Mouse (Mus musculus) hindbrain, embryonic 13.5 days (tissue): ENCODE results near the gene Gps2. TPM values are rescaled to one million over a fixed set of nuclear protein-coding genes. Genes with fewer than 3 reads are reported as not detected.
A peak's percentile ranks its signal among the peaks of the same experiment; 100 is the strongest.

Experiments
- ATAC-seq: fragments of 200-750 bp; cut with Nextera tagmentation; 2 replicates; pipeline ENCODE4 v1.8.0; 2017; ENCODE audit warnings: moderate TSS enrichment; ENCODE audit not compliant: low FRiP score
- H3K27ac ChIP-seq: fragments of 300-500 bp; sonication (generic); 2 replicates; pipeline ENCODE4 v1.5.1; 2015; ENCODE audit warnings: inconsistent platforms, mild to moderate bottlenecking, moderate library complexity
- H3K27me3 ChIP-seq: fragments of 300-500 bp; sonication (generic); 2 replicates; pipeline ENCODE4 v1.6.1; 2015; ENCODE audit warnings: mild to moderate bottlenecking, inconsistent platforms
- H3K36me3 ChIP-seq: fragments of 300-500 bp; sonication (generic); 2 replicates; pipeline ENCODE4 v1.6.1; 2015; ENCODE audit warnings: mild to moderate bottlenecking, inconsistent platforms
- H3K4me1 ChIP-seq: fragments of 300-500 bp; sonication (generic); replicated peaks from 2 replicates; pipeline ENCODE4 v1.6.1; 2015; ENCODE audit warnings: inconsistent platforms
- H3K4me2 ChIP-seq: fragments of 300-500 bp; sonication (generic); 2 replicates; pipeline ENCODE4 v1.6.1; 2015; ENCODE audit warnings: inconsistent platforms, mild to moderate bottlenecking, moderate library complexity
- H3K4me3 ChIP-seq: fragments of 300-500 bp; sonication (generic); 2 replicates; pipeline ENCODE4 v1.5.1; 2015; ENCODE audit warnings: mild to moderate bottlenecking, inconsistent platforms
- H3K9ac ChIP-seq: fragments of 300-500 bp; sonication (generic); 2 replicates; pipeline ENCODE4 v1.6.1; 2015; ENCODE audit warnings: mild to moderate bottlenecking, inconsistent platforms
- H3K9me3 ChIP-seq: fragments of 300-500 bp; sonication (generic); 2 replicates; pipeline ENCODE4 v1.6.1; 2016; ENCODE audit warnings: inconsistent platforms
- WGBS: fragments of 180-500 bp; shearing (Covaris S2); methylation state at CpG from one replicate; pipeline ENCODE4 v1.1.7; 2015; 5-methylcytosine and 5-hydroxymethylcytosine counted together
- polyA plus RNA-seq: library from polyadenylated mRNA; unstranded; fragments of >200 nt; fragmentation: Nextera tagmentation; extraction: Ambion mirVana; gene quantifications from 2 replicates; pipeline ENCODE4 v1.2.1, GENCODE M21; 2015

Gps2 gene
- 72.4 and 77.3 TPM in 2 replicates for polyA plus RNA-seq

- Histone ChIP-seq H3K9ac (peak within 1 kb of the TSS; percentile 91), H3K9me3 (no peaks in the 10 kb centered on the region), H3K4me1 (peaks cover 35% of the 10 kb centered on the region), H3K4me3 (peak within 1 kb of the TSS; percentile 91), H3K27ac (peak within 1 kb of the TSS; percentile 91), H3K4me2 (peak within 1 kb of the TSS; percentile 100), H3K27me3 (no peaks in the 10 kb centered on the region), H3K36me3 (peaks cover 87% of the 10 kb centered on the region)
- WGBS, result 2% methylated on average over 61 of the region's 61 CpGs
- ATAC-seq, result peak; percentile 89
Measured at GRCm38 (mm10) chr11:69913554-69914371, at the start of gene Gps2. Gps2 (plus strand) TSS chr11:69913888.

GRCm38 (mm10) chr11:69864138-69864860 lies 49.4 kb upstream of the Gps2 start:
- no peaks in the 10 kb centered on the region for H3K36me3 ChIP-seq
- H3K4me1 ChIP-seq, result no peaks in the 10 kb centered on the region

GRCm38 (mm10) chr11:69865561-69865960 lies 48.1 kb upstream of the Gps2 start:
- no peak overlapping the region for H3K4me3 ChIP-seq
- no peaks in the 10 kb centered on the region for H3K9me3 ChIP-seq
- no peaks in the 10 kb centered on the region; the same call in 1 of the 2 replicates for H3K27me3 ChIP-seq
- no peak overlapping the region; the same call in 1 of the 2 replicates for H3K9ac ChIP-seq
- 79% methylated on average over 9 of the region's 9 CpGs for WGBS
- no peak overlapping the region for H3K4me2 ChIP-seq
- no peak overlapping the region for H3K27ac ChIP-seq
- no peaks in the 10 kb centered on the region for H3K4me1 ChIP-seq
- no peak for ATAC-seq
- H3K36me3 ChIP-seq, result no peaks in the 10 kb centered on the region

More at GRCm38 (mm10) chr11:69864138-69864860, 49.4 kb upstream of the Gps2 start:
- no peak for ATAC-seq
- H3K27me3 ChIP-seq, result peaks cover 6% of the 10 kb centered on the region
- WGBS, result 56% methylated on average over 8 of the region's 8 CpGs
- H3K4me3 ChIP-seq, result no peak overlapping the region
- H3K9ac ChIP-seq, result no peak overlapping the region
- H3K9me3 ChIP-seq, result no peaks in the 10 kb centered on the region
- H3K4me2 ChIP-seq, result no peak overlapping the region
- no peak overlapping the region for H3K27ac ChIP-seq

DNA sequence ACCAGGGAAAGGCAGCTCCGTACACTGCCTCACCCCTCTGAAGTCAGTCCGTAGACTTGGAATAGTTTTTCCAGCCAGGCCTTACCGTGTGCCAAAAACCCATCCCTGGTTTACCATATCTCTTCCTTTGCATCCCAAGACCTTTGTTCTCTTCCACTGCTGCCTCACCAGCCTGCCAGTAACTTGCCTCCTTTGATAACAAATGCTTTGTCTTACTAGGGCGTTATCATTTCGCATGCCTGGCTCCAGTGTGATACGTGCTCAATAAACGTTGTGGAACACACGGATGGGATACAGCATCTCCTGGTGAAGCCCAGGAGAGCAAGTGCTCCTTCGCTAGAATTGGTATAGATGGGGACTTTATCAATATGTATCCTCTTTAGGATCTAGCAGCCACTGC lies 46.4 kb upstream of the Gps2 start:
- Histone ChIP-seq H3K4me1 (no peaks in the 10 kb centered on the region), H3K27me3 (no peaks in the 10 kb centered on the region; the same call in 1 of the 2 replicates), H3K4me2 (no peak overlapping the region), H3K9ac (0 out of 2 replicates have a peak overlapping the region, but pooled peaks have one; percentile 39), H3K9me3 (no peaks in the 10 kb centered on the region), H3K36me3 (no peaks in the 10 kb centered on the region), H3K27ac (no peak overlapping the region), H3K4me3 (no peak overlapping the region)
- WGBS, result 73% methylated on average over 9 of the region's 9 CpGs
- no peak for ATAC-seq

GRCm38 (mm10) chr11:69870289-69871069 lies 43.2 kb upstream of the Gps2 start:
- Histone ChIP-seq H3K27ac (no peak overlapping the region), H3K9ac (no peak overlapping the region), H3K4me1 (no peaks in the 10 kb centered on the region), H3K4me2 (no peak overlapping the region), H3K9me3 (no peaks in the 10 kb centered on the region), H3K27me3 (no peaks in the 10 kb centered on the region; the same call in 1 of the 2 replicates), H3K4me3 (no peak overlapping the region), H3K36me3 (no peaks in the 10 kb centered on the region)
- no peak for ATAC-seq
- 94% methylated on average over 2 of the region's 2 CpGs for WGBS

DNA sequence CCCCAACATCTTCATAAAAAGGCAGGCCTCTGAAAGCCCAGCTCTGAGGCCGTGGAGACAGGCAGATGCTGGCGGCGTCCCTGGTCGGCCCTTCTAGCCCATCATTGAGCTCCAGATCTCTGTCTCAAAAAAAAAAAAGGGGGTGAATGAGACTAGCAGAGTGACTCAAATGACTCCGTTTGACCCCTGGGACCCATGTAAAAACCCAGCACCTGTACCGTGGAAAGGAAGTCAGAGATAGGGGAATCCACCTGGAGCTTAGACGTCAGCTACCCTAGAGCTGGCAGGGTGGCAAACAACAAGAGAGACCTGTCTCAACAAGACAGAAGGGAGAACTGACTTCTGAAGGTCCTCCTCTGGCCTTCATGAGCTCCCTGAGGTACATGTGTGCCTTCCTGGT lies 41.9 kb upstream of the Gps2 start:
- ATAC-seq, result no peak
- Histone ChIP-seq H3K36me3 (no peaks in the 10 kb centered on the region), H3K9ac (no peak overlapping the region), H3K4me1 (no peaks in the 10 kb centered on the region), H3K27me3 (no peaks in the 10 kb centered on the region; the same call in 1 of the 2 replicates), H3K4me3 (no peak overlapping the region), H3K9me3 (no peaks in the 10 kb centered on the region), H3K27ac (no peak overlapping the region), H3K4me2 (no peak overlapping the region)
- WGBS, result 88% methylated on average over 7 of the region's 7 CpGs

DNA sequence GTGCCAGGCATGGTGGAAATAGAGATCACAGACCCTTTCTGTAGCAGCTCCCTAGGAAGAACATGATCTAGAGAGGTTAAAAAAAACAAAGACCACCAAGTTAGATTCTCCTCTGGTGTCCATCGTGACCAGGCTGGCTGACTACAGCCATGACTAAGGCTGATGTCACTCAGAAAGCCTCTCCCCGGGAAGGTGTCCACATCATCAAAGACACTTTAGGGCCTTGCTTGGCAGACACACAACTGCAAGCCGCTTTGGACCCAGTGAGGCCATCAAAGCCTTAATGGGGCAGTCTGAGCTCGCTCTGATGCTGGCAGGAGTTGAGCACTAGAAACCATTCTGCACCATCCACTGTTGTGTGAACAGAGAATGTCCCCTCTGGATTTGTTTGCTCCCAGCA lies 41.2 kb upstream of the Gps2 start:
- Histone ChIP-seq H3K27ac (no peak overlapping the region), H3K9ac (no peak overlapping the region), H3K4me1 (peaks cover 4% of the 10 kb centered on the region; the same call in 1 of the 2 replicates), H3K4me3 (no peak overlapping the region), H3K4me2 (no peak overlapping the region), H3K9me3 (no peaks in the 10 kb centered on the region), H3K27me3 (no peaks in the 10 kb centered on the region; the same call in 1 of the 2 replicates), H3K36me3 (no peaks in the 10 kb centered on the region)
- 85% methylated on average over 4 of the region's 4 CpGs for WGBS
- ATAC-seq, result no peak

DNA sequence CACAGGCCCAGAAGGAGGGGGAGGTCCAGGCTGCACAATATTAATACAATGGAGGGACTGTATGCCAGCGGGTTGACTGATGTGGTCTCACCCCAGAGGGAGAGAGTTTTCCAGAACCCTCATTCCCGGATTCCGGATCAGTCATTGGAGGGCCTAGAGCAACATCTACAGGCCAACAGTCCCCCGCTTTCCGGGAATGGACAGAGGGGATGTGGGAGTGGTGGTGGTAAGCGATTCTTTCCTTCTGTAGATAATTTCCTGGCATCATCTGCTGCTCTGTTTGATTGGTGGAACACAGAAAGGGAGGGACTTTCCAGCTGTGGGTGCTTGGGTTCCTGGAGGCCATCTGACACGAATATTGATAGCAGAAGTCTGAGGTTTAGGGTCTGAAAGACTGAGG lies 37.5 kb upstream of the Gps2 start:
- no peak overlapping the region for H3K27ac ChIP-seq
- H3K4me1 ChIP-seq, result peaks cover 29% of the 10 kb centered on the region
- peaks cover 19% of the 10 kb centered on the region for H3K27me3 ChIP-seq
- 68% methylated on average over 7 of the region's 7 CpGs for WGBS
- H3K36me3 ChIP-seq, result no peaks in the 10 kb centered on the region
- H3K9me3 ChIP-seq, result no peaks in the 10 kb centered on the region
- H3K9ac ChIP-seq, result 0 out of 2 replicates have a peak overlapping the region, but pooled peaks have one; percentile 24
- ATAC-seq, result no peak
- no peak overlapping the region for H3K4me2 ChIP-seq
- no peak overlapping the region for H3K4me3 ChIP-seq

- H3K4me3 ChIP-seq, result peak overlapping the region; percentile 12; the same call in 1 of the 2 replicates
- H3K4me1 ChIP-seq, result peaks cover 36% of the 10 kb centered on the region
- H3K27me3 ChIP-seq, result peaks cover 26% of the 10 kb centered on the region
- no peak overlapping the region for H3K27ac ChIP-seq
- H3K9me3 ChIP-seq, result no peaks in the 10 kb centered on the region
- ATAC-seq, result peak; percentile 45; the same call in 1 of the 2 replicates
- peak overlapping the region; percentile 33 for H3K4me2 ChIP-seq
- 0 out of 2 replicates have a peak overlapping the region, but pooled peaks have one; percentile 24 for H3K9ac ChIP-seq
- no peaks in the 10 kb centered on the region for H3K36me3 ChIP-seq
- 2% methylated on average over 12 of the region's 12 CpGs for WGBS
Measured at GRCm38 (mm10) chr11:69876867-69877266, 36.8 kb upstream of the Gps2 start.

DNA sequence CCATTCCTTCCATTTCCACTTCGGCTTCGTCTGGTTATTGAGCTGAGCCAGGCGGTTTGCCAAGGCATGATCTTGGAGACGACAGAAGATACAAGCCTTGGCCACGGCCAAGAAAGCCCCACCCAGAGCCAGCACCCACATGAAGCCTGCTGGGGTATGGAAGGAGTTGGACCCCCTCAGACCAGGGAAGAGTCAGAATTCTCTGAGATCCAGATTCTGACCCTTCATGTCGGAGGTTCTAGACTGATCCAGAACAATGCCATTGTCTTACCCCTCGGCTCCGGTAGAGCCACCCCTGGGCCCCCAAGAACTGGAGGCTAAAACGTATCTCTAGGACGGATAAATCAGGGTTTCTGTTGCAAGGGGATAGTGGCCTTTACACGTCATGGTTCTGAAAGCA lies 35.8 kb upstream of the Gps2 start, which contains the start of gene Tmem95:
Tmem95 (minus strand) TSS at position 141 of the 400 bp plus-strand sequence.
- H3K27me3 ChIP-seq, result peaks cover 35% of the 10 kb centered on the region
- 0 out of 2 replicates have a peak within 1 kb of the TSS, but pooled peaks have one; percentile 30 for H3K27ac ChIP-seq
- no peak for ATAC-seq
- no peaks in the 10 kb centered on the region for H3K36me3 ChIP-seq
- 95% methylated on average over 11 of the region's 11 CpGs for WGBS
- H3K4me3 ChIP-seq, result peak within 1 kb of the TSS; percentile 12; the same call in 1 of the 2 replicates
- H3K4me1 ChIP-seq, result peaks cover 36% of the 10 kb centered on the region
- H3K9ac ChIP-seq, result no peak within 1 kb of the TSS
- peak within 1 kb of the TSS; percentile 33 for H3K4me2 ChIP-seq
- H3K9me3 ChIP-seq, result no peaks in the 10 kb centered on the region

DNA sequence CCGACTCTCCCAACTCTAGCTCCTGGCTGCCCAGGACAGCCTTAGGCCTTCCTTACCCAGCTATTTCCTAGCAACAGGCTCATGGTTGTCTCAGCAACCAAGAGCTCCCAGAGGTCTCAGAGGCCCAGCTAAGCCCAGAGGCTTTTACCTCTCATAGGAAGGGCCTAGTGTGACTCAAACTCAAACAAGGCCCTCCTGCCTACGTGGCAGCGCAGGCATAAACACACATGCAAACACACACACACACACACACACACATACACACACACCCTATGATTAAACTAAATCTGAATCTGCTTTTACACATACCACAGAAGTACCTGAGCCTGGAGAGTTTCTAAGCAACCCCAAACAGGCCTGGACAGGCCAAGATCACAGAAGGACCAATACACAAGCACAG lies 35.3 kb upstream of the Gps2 start:
- ATAC-seq, result no peak
- Histone ChIP-seq H3K27me3 (peaks cover 35% of the 10 kb centered on the region), H3K9me3 (no peaks in the 10 kb centered on the region), H3K27ac (0 out of 2 replicates have a peak overlapping the region, but pooled peaks have one; percentile 30), H3K36me3 (no peaks in the 10 kb centered on the region), H3K4me1 (peaks cover 36% of the 10 kb centered on the region), H3K4me3 (no peak overlapping the region), H3K4me2 (no peak overlapping the region), H3K9ac (no peak overlapping the region)
- WGBS, result 79% methylated on average over 3 of the region's 3 CpGs
